In the genomic region with DNA sequence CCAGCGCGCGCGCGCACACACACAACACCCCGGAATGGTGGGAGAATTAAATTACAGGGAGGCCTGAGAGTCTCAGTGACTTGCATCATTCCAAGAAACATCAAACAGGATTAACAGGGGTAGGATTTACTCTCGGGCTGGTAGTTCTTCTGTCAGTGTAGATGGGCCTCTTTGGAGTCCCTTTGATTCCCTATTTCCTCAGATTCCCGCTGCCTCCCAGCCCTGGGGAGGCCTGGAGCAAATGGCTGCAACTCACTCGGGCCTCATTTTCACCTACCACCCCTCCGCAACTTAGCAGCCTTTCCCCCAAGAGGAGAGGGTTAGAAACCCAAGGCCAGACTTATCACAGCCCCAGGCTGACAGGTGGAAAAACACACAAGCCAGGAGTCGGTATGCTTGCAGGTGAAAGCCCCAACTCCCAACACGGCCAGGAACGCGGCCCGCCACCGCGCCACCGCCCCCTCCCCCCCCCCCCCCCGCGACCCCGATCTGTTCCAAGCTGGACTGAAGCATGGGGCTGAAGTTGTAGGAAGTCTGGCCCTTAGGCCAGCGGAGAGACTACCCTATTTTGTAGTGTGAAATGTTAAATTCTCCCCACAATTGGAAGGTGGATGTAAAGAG, we compare ENCODE assay signal across 8 mouse cellular contexts. TPM values are rescaled to one million over a fixed set of nuclear protein-coding genes. Genes with fewer than 3 reads are reported as not detected.
DNase-seq lines count a peak whose midpoint lies in the region; ATAC-seq and TF ChIP-seq lines count a peak whose summit lies in the region.

No protein-coding gene starts in this region.

- peak overlapping the region; percentile 98 for H3K27ac ChIP-seq in heart, embryonic 11.5 days (ENCODE audit: low read depth, low read length)
- H3K27ac ChIP-seq in ES-Bruce4 (ENCODE audit: insufficient read depth, low read length): no peak overlapping the region
- H3K27ac ChIP-seq in embryonic facial prominence, embryonic 13.5 days: peak overlapping the region; percentile 97
- H3K27ac ChIP-seq in limb, embryonic 13.5 days: peak overlapping the region; percentile 93
- no peak overlapping the region for H3K27ac ChIP-seq in olfactory bulb, adult 2 months (ENCODE audit: insufficient read depth, low read depth, low read length)

- no peak for TF ChIP-seq POLR2A in ES-Bruce4 (IDR thresholded peaks at IDR 0.05; ENCODE audit: insufficient read depth, low read length)
- no peak for TF ChIP-seq POLR2A in olfactory bulb, adult 2 months (IDR thresholded peaks at IDR 0.05; ENCODE audit: insufficient read depth, low read depth, low read length)

- no peak for ATAC-seq in heart, embryonic 11.5 days (replicated peaks; ENCODE audit: insufficient number of reproducible peaks, low FRiP score, low TSS enrichment)
- ATAC-seq in embryonic facial prominence, embryonic 13.5 days (ENCODE audit: insufficient number of reproducible peaks, insufficient read depth, low FRiP score, low TSS enrichment, low read depth): no peak
- ATAC-seq in limb, embryonic 13.5 days (ENCODE audit: low FRiP score, low read depth): no peak

- peak overlapping the region; percentile 99 for H3K4me3 ChIP-seq in heart, embryonic 11.5 days (ENCODE audit: low read depth, low read length)
- peak overlapping the region; percentile 80 for H3K4me3 ChIP-seq in ES-Bruce4 (ENCODE audit: low read depth, low read length)
- H3K4me3 ChIP-seq in embryonic facial prominence, embryonic 13.5 days: peak overlapping the region; percentile 98
- H3K4me3 ChIP-seq in limb, embryonic 13.5 days: peak overlapping the region; percentile 98
- H3K4me3 ChIP-seq in olfactory bulb, adult 2 months (ENCODE audit: insufficient read depth, low read depth, low read length): peak overlapping the region; percentile 36

- TF ChIP-seq EP300 in ES-Bruce4 (IDR thresholded peaks at IDR 0.05; ENCODE audit: insufficient read depth, low read depth, low read length): no peak

- peak overlapping the region; percentile 97 for H3K4me2 ChIP-seq in heart, embryonic 11.5 days
- H3K4me2 ChIP-seq in embryonic facial prominence, embryonic 13.5 days: peak overlapping the region; percentile 93
- peak overlapping the region; percentile 96 for H3K4me2 ChIP-seq in limb, embryonic 13.5 days (replicated peaks)

- peaks cover 2% of the 10 kb centered on the region; the same call in 1 of the 2 replicates for H3K36me3 ChIP-seq in heart, embryonic 11.5 days (ENCODE audit: control insufficient read depth, insufficient read depth, low read length)
- H3K36me3 ChIP-seq in ES-Bruce4 (ENCODE audit: control insufficient read depth, insufficient read depth, low read length, poor library complexity, severe bottlenecking): peaks cover 4% of the 10 kb centered on the region; the same call in 1 of the 2 replicates
- H3K36me3 ChIP-seq in embryonic facial prominence, embryonic 13.5 days: peaks cover 22% of the 10 kb centered on the region
- peaks cover 35% of the 10 kb centered on the region for H3K36me3 ChIP-seq in limb, embryonic 13.5 days

- TF ChIP-seq CTCF in ES-Bruce4 (IDR thresholded peaks at IDR 0.05; ENCODE audit: low read depth, low read length): no peak
- no peak for TF ChIP-seq CTCF in olfactory bulb, adult 2 months (IDR thresholded peaks at IDR 0.05; ENCODE audit: insufficient read depth, low read depth, low read length)

- no peak for DNase-seq in heart, adult 9 months (ENCODE audit: low spot score in 2 of 2)
- DNase-seq in cerebellum, adult 11 months: no peak
- no peak for DNase-seq in urinary bladder, adult 2 months (ENCODE audit: low spot score)

- peaks cover 35% of the 10 kb centered on the region for H3K4me1 ChIP-seq in heart, embryonic 11.5 days (ENCODE audit: control insufficient read depth, insufficient read depth, low read length)
- H3K4me1 ChIP-seq in ES-Bruce4 (ENCODE audit: control insufficient read depth, insufficient read depth, low read length): no peaks in the 10 kb centered on the region
- peaks cover 42% of the 10 kb centered on the region for H3K4me1 ChIP-seq in embryonic facial prominence, embryonic 13.5 days
- peaks cover 43% of the 10 kb centered on the region for H3K4me1 ChIP-seq in limb, embryonic 13.5 days
- H3K4me1 ChIP-seq in olfactory bulb, adult 2 months (ENCODE audit: control insufficient read depth, insufficient read depth, low read length): peaks cover 8% of the 10 kb centered on the region

- 5% methylated on average over 18 of the region's 22 CpGs for WGBS in heart, embryonic 11.5 days (ENCODE audit: insufficient replicate concordance)
- 4% methylated on average over 22 of the region's 22 CpGs for WGBS in embryonic facial prominence, embryonic 13.5 days
- 4% methylated on average over 14 of the region's 22 CpGs for WGBS in limb, embryonic 13.5 days
- WGBS in olfactory bulb, adult 2 months: 6% methylated on average over 22 of the region's 22 CpGs

- H3K9me3 ChIP-seq in heart, embryonic 11.5 days (replicated peaks; ENCODE audit: control insufficient read depth, low read length): no peaks in the 10 kb centered on the region
- H3K9me3 ChIP-seq in ES-Bruce4 (replicated peaks; ENCODE audit: control insufficient read depth, insufficient read depth, low read length, poor library complexity, severe bottlenecking): no peaks in the 10 kb centered on the region
- H3K9me3 ChIP-seq in embryonic facial prominence, embryonic 13.5 days: no peaks in the 10 kb centered on the region
- no peaks in the 10 kb centered on the region for H3K9me3 ChIP-seq in limb, embryonic 13.5 days

- no peaks in the 10 kb centered on the region for H3K27me3 ChIP-seq in heart, embryonic 11.5 days (ENCODE audit: control insufficient read depth, insufficient read depth, low read length)
- no peaks in the 10 kb centered on the region for H3K27me3 ChIP-seq in ES-Bruce4 (ENCODE audit: control insufficient read depth, insufficient read depth, low read length, poor library complexity, severe bottlenecking)
- H3K27me3 ChIP-seq in embryonic facial prominence, embryonic 13.5 days: no peaks in the 10 kb centered on the region
- no peaks in the 10 kb centered on the region for H3K27me3 ChIP-seq in limb, embryonic 13.5 days

- peak overlapping the region; percentile 99 for H3K9ac ChIP-seq in heart, embryonic 11.5 days (ENCODE audit: low read depth, low read length)
- peak overlapping the region; percentile 91 for H3K9ac ChIP-seq in ES-Bruce4 (ENCODE audit: low read depth, poor library complexity, severe bottlenecking)
- H3K9ac ChIP-seq in embryonic facial prominence, embryonic 13.5 days: peak overlapping the region; percentile 98
- H3K9ac ChIP-seq in limb, embryonic 13.5 days: peak overlapping the region; percentile 98

RNA-seq across cellular contexts. Expression of a gene that starts 1.3 kb away (rescaled TPM):
- polyA plus RNA-seq in heart, embryonic 11.5 days (2014; fragmentation: Nextera tagmentation; extraction: Ambion mirVana): 22.6 and 25.3 TPM in 2 replicates
- polyA plus RNA-seq in ES-Bruce4 (2011; ENCODE audit: insufficient read depth, insufficient read length, low read depth, missing spikeins): 13.2 and 13.8 TPM in 2 replicates
- polyA plus RNA-seq in embryonic facial prominence, embryonic 13.5 days (2015; fragmentation: Nextera tagmentation; extraction: Ambion mirVana): 14.8 and 15.5 TPM in 2 replicates
- polyA plus RNA-seq in limb, embryonic 13.5 days (2015; fragmentation: Nextera tagmentation; extraction: Ambion mirVana): 12.8 and 15.0 TPM in 2 replicates
- polyA plus RNA-seq in olfactory bulb, adult 2 months (2012; ENCODE audit: insufficient read depth, insufficient read length, low replicate concordance, missing spikeins): not detected in 2 replicates
- 5.2 and 8.8 TPM in 2 replicates for polyA plus RNA-seq in urinary bladder, adult 2 months (2012; rRNA removed)

RNA-seq across cellular contexts. Expression of a gene that starts 1.4 kb away (rescaled TPM):
- 5.8 and 6.6 TPM in 2 replicates for polyA plus RNA-seq in heart, embryonic 11.5 days (2014; fragmentation: Nextera tagmentation; extraction: Ambion mirVana)
- polyA plus RNA-seq in ES-Bruce4 (2011; ENCODE audit: insufficient read depth, insufficient read length, low read depth, missing spikeins): 22.0 and 25.6 TPM in 2 replicates
- 8.8 and 9.1 TPM in 2 replicates for polyA plus RNA-seq in embryonic facial prominence, embryonic 13.5 days (2015; fragmentation: Nextera tagmentation; extraction: Ambion mirVana)
- polyA plus RNA-seq in limb, embryonic 13.5 days (2015; fragmentation: Nextera tagmentation; extraction: Ambion mirVana): 8.8 and 9.2 TPM in 2 replicates
- not detected in 2 replicates for polyA plus RNA-seq in olfactory bulb, adult 2 months (2012; ENCODE audit: insufficient read depth, insufficient read length, low replicate concordance, missing spikeins)
- polyA plus RNA-seq in urinary bladder, adult 2 months (2012; rRNA removed): 29.7 and 29.8 TPM in 2 replicates

RNA-seq across cellular contexts. Expression of a gene that starts 14.7 kb away (rescaled TPM):
- polyA plus RNA-seq in heart, embryonic 11.5 days (2014; fragmentation: Nextera tagmentation; extraction: Ambion mirVana): 4.8 and 5.6 TPM in 2 replicates
- polyA plus RNA-seq in ES-Bruce4 (2011; ENCODE audit: insufficient read depth, insufficient read length, low read depth, missing spikeins): 3.5 and 3.9 TPM in 2 replicates
- 19.2 and 19.4 TPM in 2 replicates for polyA plus RNA-seq in embryonic facial prominence, embryonic 13.5 days (2015; fragmentation: Nextera tagmentation; extraction: Ambion mirVana)
- 16.4 and 17.3 TPM in 2 replicates for polyA plus RNA-seq in limb, embryonic 13.5 days (2015; fragmentation: Nextera tagmentation; extraction: Ambion mirVana)
- not detected in 2 replicates for polyA plus RNA-seq in olfactory bulb, adult 2 months (2012; ENCODE audit: insufficient read depth, insufficient read length, low replicate concordance, missing spikeins)
- 4.7 and 4.9 TPM in 2 replicates for polyA plus RNA-seq in urinary bladder, adult 2 months (2012; rRNA removed)

RNA-seq across cellular contexts. Expression of a gene that starts 51.2 kb away (rescaled TPM):
- 3.6 TPM in 2 replicates for polyA plus RNA-seq in heart, embryonic 11.5 days (2014; fragmentation: Nextera tagmentation; extraction: Ambion mirVana)
- polyA plus RNA-seq in ES-Bruce4 (2011; ENCODE audit: insufficient read depth, insufficient read length, low read depth, missing spikeins): 14.7 and 16.8 TPM in 2 replicates
- 5.9 and 6.3 TPM in 2 replicates for polyA plus RNA-seq in embryonic facial prominence, embryonic 13.5 days (2015; fragmentation: Nextera tagmentation; extraction: Ambion mirVana)
- polyA plus RNA-seq in limb, embryonic 13.5 days (2015; fragmentation: Nextera tagmentation; extraction: Ambion mirVana): 6.0 and 6.3 TPM in 2 replicates
- polyA plus RNA-seq in olfactory bulb, adult 2 months (2012; ENCODE audit: insufficient read depth, insufficient read length, low replicate concordance, missing spikeins): not detected in 2 replicates
- 14.5 TPM in 2 replicates for polyA plus RNA-seq in urinary bladder, adult 2 months (2012; rRNA removed)

Comparison
In these comparisons a context has a peak if more than half of its experiments do, and no peak if none do; other contexts are left out.
1. H3K27ac ChIP-seq: peak in heart, embryonic 11.5 days (single experiment), embryonic facial prominence, embryonic 13.5 days (single experiment) and limb, embryonic 13.5 days (single experiment); none in ES-Bruce4 (single experiment) and olfactory bulb, adult 2 months (single experiment).
2. H3K4me3 ChIP-seq: peak in every context shown above with its lines; median percentile 99 in heart, embryonic 11.5 days; 98 in embryonic facial prominence, embryonic 13.5 days; 98 in limb, embryonic 13.5 days; 80 in ES-Bruce4; 36 in olfactory bulb, adult 2 months.
3. Peak in every context shown above with its lines, with median percentiles within 50 percentile points of each other: H3K4me2 ChIP-seq and H3K9ac ChIP-seq.